Mouse (Mus musculus) adrenal gland, adult 10 weeks (tissue): ENCODE results near the gene Lce3a. TPM values are rescaled to one million over a fixed set of nuclear protein-coding genes. Genes with fewer than 3 reads are reported as not detected.

ENCODE experiments used
- polyA plus RNA-seq: library from polyadenylated mRNA; stranded (reverse); fragments of 350-450 nt; fragmentation: Illumina TruSeq; extraction: RNeasy Lipid Tissue Mini Kit (QIAGEN cat#74804); gene quantifications from one replicate; pipeline ENCODE4 v1.2.3, GENCODE M21; 2014; ENCODE audit warnings: low read depth, low replicate concordance

Gene Lce3a
- not detected for polyA plus RNA-seq

DNA sequence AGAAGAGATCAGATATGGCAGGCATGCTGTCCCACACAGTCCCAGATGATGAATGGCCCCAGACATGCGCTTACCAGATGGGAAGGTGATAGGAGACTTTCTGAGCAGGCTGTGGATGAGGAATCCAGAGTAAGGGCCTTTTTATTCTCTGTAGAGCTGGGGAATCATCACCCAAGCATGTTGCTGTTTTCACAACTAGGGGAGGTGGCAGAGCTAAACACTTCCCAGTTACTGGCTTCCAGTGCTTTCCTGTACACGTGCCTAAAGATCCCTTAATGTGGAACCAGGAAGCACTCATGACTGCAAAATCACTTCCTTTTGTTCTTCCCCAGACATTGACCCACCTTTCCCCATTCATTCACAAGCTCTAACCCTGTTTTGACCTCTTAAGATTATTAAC is at the start of gene Lce3a:
Gene Lce3a (minus strand): TSS at position 101 of the 400 bp plus-strand sequence.

DNA sequence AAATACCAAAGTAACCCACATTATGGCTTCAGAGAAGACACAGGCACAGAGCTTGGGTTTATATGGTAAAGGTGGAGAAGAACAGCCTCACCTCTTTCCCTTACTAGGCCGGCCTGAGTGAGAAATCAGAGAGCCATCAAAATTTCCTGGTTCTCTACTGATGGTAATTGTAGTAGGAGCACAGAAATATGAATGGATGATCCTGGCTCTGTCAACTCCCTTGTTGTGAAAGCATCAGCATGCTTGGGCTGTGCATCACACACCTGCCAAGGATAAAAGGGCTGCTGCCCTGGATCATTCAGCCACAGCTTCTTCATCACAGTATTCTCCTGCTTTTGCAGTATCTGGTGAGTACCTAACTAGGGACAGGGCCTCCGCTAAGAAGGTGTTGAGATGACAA is 40.7 kb upstream of the Lce3a start, which contains the start of gene Lce3e:
Gene Lce3e (plus strand): TSS at position 301 of the 400 bp plus-strand sequence.

DNA sequence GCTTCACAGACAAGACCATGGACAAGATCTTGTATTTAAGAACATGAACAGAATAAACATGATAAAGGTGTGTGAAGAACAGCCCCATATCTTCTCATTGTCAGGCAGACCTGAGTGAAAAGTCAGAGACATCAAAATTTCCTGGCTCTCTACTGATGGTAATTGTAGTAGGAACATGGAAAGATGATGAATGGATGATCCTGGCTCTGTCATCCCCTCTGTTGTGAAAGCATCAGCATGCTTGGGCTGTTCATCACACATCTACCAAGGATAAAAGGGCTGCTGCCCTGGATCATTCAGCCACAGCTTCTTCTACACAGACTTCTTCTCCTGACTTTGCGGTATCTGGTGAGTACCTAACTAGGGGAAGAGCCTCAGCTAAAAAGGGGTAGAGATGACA is 31.1 kb upstream of the Lce3a start, which contains the start of gene Lce3d:
Gene Lce3d (plus strand): TSS at position 301 of the 400 bp plus-strand sequence.

DNA sequence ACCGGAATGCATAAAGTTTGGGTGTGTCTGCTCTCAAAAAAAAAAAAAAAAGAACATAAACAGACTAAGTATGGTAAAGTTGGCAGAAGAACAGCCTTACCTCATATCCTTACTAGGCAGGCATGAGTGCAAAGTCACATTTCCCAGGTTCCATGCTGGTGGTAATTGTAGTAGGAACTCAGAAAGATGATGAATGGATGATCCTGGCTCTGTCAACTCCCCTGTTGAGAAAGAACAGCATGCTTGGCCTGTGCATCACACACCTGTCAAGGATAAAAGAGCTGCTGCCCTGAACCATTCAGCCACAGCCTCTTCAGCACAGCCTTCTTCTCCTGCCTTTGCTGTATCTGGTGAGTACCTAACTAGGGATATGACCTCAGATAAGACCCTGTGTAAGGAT is 18.2 kb upstream of the Lce3a start, which contains the start of gene Lce3c:
Gene Lce3c (plus strand): TSS at position 301 of the 400 bp plus-strand sequence.

DNA sequence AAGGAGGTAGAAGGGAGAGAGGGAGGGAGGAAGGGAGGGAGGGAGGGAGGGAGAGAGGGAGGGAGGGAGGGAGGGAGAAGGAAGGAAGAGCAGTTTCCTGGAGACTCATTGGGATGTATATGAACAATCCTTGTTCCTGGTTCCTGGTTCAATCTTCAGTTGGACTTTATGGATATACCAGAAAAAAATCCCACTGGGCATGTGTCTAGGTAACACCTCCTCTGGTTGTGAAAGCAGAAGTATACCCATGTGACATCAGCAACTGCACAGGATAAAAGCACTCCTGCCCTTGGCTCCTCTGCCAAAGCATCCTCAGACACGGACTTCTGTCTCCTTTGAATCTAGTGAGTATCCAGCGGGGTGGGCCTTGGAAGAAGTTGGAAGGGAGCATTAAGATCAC is 6.6 kb upstream of the Lce3a start, which contains the start of gene Lce3b:
Gene Lce3b (plus strand): TSS at position 301 of the 400 bp plus-strand sequence.

Other genes with a start within 250 kb of the Lce3a start
- not detected for gene Lce1c, start 247.0 kb downstream of the Lce3a start, polyA plus RNA-seq
- gene Lce1d, start 239.0 kb downstream of the Lce3a start, polyA plus RNA-seq = not detected
- gene Lce1e, start 217.2 kb downstream of the Lce3a start, polyA plus RNA-seq = not detected
- gene Lce1f, start 205.9 kb downstream of the Lce3a start, polyA plus RNA-seq = not detected
- gene Gm38119, start 187.1 kb downstream of the Lce3a start, polyA plus RNA-seq = not detected
- not detected for gene Lce1g, start 173.9 kb downstream of the Lce3a start, polyA plus RNA-seq
- not detected for gene Lce1h, start 161.2 kb downstream of the Lce3a start, polyA plus RNA-seq
- not detected for gene Lce1i, start 147.3 kb downstream of the Lce3a start, polyA plus RNA-seq
- not detected for gene Lce1j, start 135.7 kb downstream of the Lce3a start, polyA plus RNA-seq
- gene Lce1k, start 118.3 kb downstream of the Lce3a start, polyA plus RNA-seq = not detected
- gene Kprp, start 99.0 kb downstream of the Lce3a start, polyA plus RNA-seq = not detected
- gene Lce1l, start 74.9 kb downstream of the Lce3a start, polyA plus RNA-seq = not detected
- gene 2310050C09Rik, start 56.0 kb downstream of the Lce3a start, polyA plus RNA-seq = not detected
- gene Lce3b, start 6.7 kb upstream of the Lce3a start, polyA plus RNA-seq = not detected
- gene Lce3c, start 18.3 kb upstream of the Lce3a start, polyA plus RNA-seq = not detected
- gene Lce3d, start 31.2 kb upstream of the Lce3a start, polyA plus RNA-seq = not detected
- gene Lce3e, start 40.8 kb upstream of the Lce3a start, polyA plus RNA-seq = not detected
- gene Lce3f, start 66.0 kb upstream of the Lce3a start, polyA plus RNA-seq = not detected
- gene Crct1, start 89.5 kb upstream of the Lce3a start, polyA plus RNA-seq = not detected
- not detected for gene Lce1m, start 92.8 kb upstream of the Lce3a start, polyA plus RNA-seq
- gene Gm4858, start 142.6 kb upstream of the Lce3a start, polyA plus RNA-seq = not detected
- gene Crnn, start 218.6 kb upstream of the Lce3a start, polyA plus RNA-seq = not detected